ENCODE assay signal across 8 mouse cellular contexts in the genomic region with DNA sequence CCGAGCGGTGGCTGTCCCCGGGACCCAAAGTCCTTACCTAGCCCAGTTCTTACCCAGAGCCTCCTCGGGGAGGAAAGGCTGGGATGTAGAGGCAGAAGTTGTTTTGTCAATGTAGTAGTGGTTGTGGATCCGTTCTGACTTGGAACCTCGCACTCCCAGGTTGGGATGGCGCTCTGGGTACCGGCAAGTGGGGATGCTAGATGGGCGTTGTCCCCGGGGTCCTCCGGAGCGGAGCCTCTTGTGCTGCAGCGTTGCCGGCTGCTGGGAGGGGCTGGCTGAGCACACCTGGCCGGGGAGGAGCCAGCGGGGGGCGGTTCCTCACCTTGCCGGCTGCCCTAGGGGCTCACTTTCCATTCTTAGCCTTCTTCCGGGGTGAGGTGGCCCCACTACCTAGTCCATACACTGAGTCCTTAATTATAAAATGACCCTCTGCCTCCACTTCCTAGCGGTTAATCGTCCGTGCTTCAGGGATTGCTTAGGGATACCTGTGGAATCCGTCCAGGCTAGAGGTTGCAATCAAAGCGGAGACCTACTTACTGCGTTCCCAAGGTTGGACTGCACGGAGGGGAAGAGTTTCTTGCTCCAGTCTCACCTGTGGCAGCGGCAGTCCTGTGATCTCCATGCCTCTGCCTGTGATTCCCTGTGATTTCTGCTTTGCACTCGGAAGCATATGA. TPM values are rescaled to one million over a fixed set of nuclear protein-coding genes. Genes with fewer than 3 reads are reported as not detected.
DNase-seq lines count a peak whose midpoint lies in the region; ATAC-seq and TF ChIP-seq lines count a peak whose summit lies in the region.

No protein-coding gene starts in this region.

- H3K4me3 ChIP-seq in forebrain, postnatal 0 days (ENCODE audit: low read depth, low read length), result peak overlapping the region; percentile 81
- peak overlapping the region; percentile 57 for H3K4me3 ChIP-seq in thymus, adult 2 months (ENCODE audit: control insufficient read depth, insufficient read depth, low read length)

- H3K27me3 ChIP-seq in forebrain, postnatal 0 days (ENCODE audit: insufficient read depth, low read length), result no peaks in the 10 kb centered on the region
- no peaks in the 10 kb centered on the region for H3K27me3 ChIP-seq in thymus, adult 2 months (ENCODE audit: control insufficient read depth, insufficient read depth, low read length)

- H3K9me3 ChIP-seq in forebrain, postnatal 0 days (ENCODE audit: low read length), result no peaks in the 10 kb centered on the region

- WGBS in forebrain, postnatal 0 days, result 4% methylated on average over 28 of the region's 28 CpGs
- WGBS in thymus, adult 2 months, result 3% methylated on average over 28 of the region's 28 CpGs

- no peak for TF ChIP-seq POLR2A in thymus, adult 2 months (IDR thresholded peaks at IDR 0.05; ENCODE audit: control insufficient read depth, extremely low read depth, insufficient read depth, low read length, poor library complexity)

- H3K27ac ChIP-seq in forebrain, postnatal 0 days (ENCODE audit: low read depth, low read length), result no peak overlapping the region
- H3K27ac ChIP-seq in thymus, adult 2 months (ENCODE audit: control insufficient read depth, insufficient read depth, low read length), result no peak overlapping the region

- peak overlapping the region; percentile 89 for H3K4me2 ChIP-seq in forebrain, postnatal 0 days (ENCODE audit: low read depth)

- no peaks in the 10 kb centered on the region for H3K36me3 ChIP-seq in forebrain, postnatal 0 days (ENCODE audit: insufficient read depth)
- no peaks in the 10 kb centered on the region for H3K36me3 ChIP-seq in thymus, adult 2 months (ENCODE audit: control insufficient read depth, insufficient read depth, low read length)

- peak; percentile 16 for DNase-seq in cerebellum, adult 11-12 months
- DNase-seq in cerebellum, adult 11 months, result no peak
- no peak for DNase-seq in forebrain, postnatal 0 days
- peak; percentile 56 for DNase-seq in kidney, postnatal 10 days
- DNase-seq in thymus, adult 2 months, result peak; percentile 38
- no peak for DNase-seq in right cerebral cortex, adult 18-20 months

- H3K9ac ChIP-seq in forebrain, postnatal 0 days, result peak overlapping the region; percentile 69

- H3K4me1 ChIP-seq in forebrain, postnatal 0 days (ENCODE audit: insufficient read depth), result no peaks in the 10 kb centered on the region
- H3K4me1 ChIP-seq in thymus, adult 2 months (replicated peaks; ENCODE audit: control insufficient read depth, insufficient read depth, low read length), result peaks cover 19% of the 10 kb centered on the region

- TF ChIP-seq CTCF in forebrain, postnatal 0 days (IDR thresholded peaks at IDR 0.05; ENCODE audit: low read depth), result no peak
- TF ChIP-seq CTCF in thymus, adult 2 months (IDR thresholded peaks at IDR 0.05; ENCODE audit: borderline replicate concordance, control insufficient read depth, extremely low read depth, insufficient read depth, low read length, poor library complexity), result no peak

- ATAC-seq in activated CD4-positive, CD25-positive, alpha-beta regulatory T cell, adult 4 months, result peak; percentile 22
- ATAC-seq in forebrain, postnatal 0 days, result no peak; the same call in 1 of the 2 replicates
- peak; percentile 39 for ATAC-seq in megakaryocyte, adult 5-6 weeks (ENCODE audit: poor library complexity, severe bottlenecking)

RNA-seq across cellular contexts. Expression of gene Dnmt3b, which starts 0.9 kb away (rescaled TPM):
- 1 to 10 TPM; 3.7 to 5.8 TPM for polyA plus RNA-seq in activated CD4-positive, CD25-positive, alpha-beta regulatory T cell, adult 4 months (2017; shearing (Covaris generic))
- total RNA-seq in forebrain, postnatal 0 days (2014; rRNA removed), result 1.9 and 3.9 TPM in 2 replicates
- 1.3 and 1.9 TPM in 2 replicates for polyA plus RNA-seq in forebrain, postnatal 0 days (2015; fragmentation: Nextera tagmentation; extraction: Ambion mirVana)
- 1.3 and 2.5 TPM in 2 replicates for total RNA-seq in megakaryocyte, adult 5-6 weeks (2015)
- total RNA-seq in megakaryocyte, adult 5-6 weeks (2017), result 2.8 and 3.6 TPM in 2 replicates
- 4.4 and 4.7 TPM in 2 replicates for polyA plus RNA-seq in thymus, adult 2 months (2012; rRNA removed)

RNA-seq across cellular contexts. Expression of gene Commd7, which starts 17.6 kb away (rescaled TPM):
- polyA plus RNA-seq in activated CD4-positive, CD25-positive, alpha-beta regulatory T cell, adult 4 months (2017; shearing (Covaris generic)), result 100 to 1,000 TPM; 109 to 128 TPM
- 39.2 and 46.4 TPM in 2 replicates for total RNA-seq in forebrain, postnatal 0 days (2014; rRNA removed)
- polyA plus RNA-seq in forebrain, postnatal 0 days (2015; fragmentation: Nextera tagmentation; extraction: Ambion mirVana), result 105 and 116 TPM in 2 replicates
- total RNA-seq in megakaryocyte, adult 5-6 weeks (2015), result 41.6 and 47.2 TPM in 2 replicates
- total RNA-seq in megakaryocyte, adult 5-6 weeks (2017), result 30.3 and 34.1 TPM in 2 replicates
- polyA plus RNA-seq in thymus, adult 2 months (2012; rRNA removed), result 22.0 and 22.4 TPM in 2 replicates

RNA-seq across cellular contexts. Expression of gene Dnmt3c, which starts 46.3 kb away (rescaled TPM):
- polyA plus RNA-seq in activated CD4-positive, CD25-positive, alpha-beta regulatory T cell, adult 4 months (2017; shearing (Covaris generic)), result not detected
- total RNA-seq in forebrain, postnatal 0 days (2014; rRNA removed), result not detected in 2 replicates
- polyA plus RNA-seq in forebrain, postnatal 0 days (2015; fragmentation: Nextera tagmentation; extraction: Ambion mirVana), result not detected in 2 replicates
- not detected in 2 replicates for total RNA-seq in megakaryocyte, adult 5-6 weeks (2015)
- total RNA-seq in megakaryocyte, adult 5-6 weeks (2017), result not detected in 2 replicates
- polyA plus RNA-seq in thymus, adult 2 months (2012; rRNA removed), result not detected in 2 replicates

Comparison
In these comparisons a context has a peak if more than half of its experiments do, and no peak if none do; other contexts are left out.
1. DNase-seq: peak in cerebellum, adult 11-12 months (single experiment), kidney, postnatal 10 days (single experiment) and thymus, adult 2 months (single experiment); none in cerebellum, adult 11 months (single experiment), forebrain, postnatal 0 days (single experiment) and right cerebral cortex, adult 18-20 months (single experiment).